Mouse (Mus musculus) hindbrain, embryonic 13.5 days (tissue): ENCODE data around the gene Necab2. TPM values are rescaled to one million over a fixed set of nuclear protein-coding genes. Genes with fewer than 3 reads are reported as not detected.

Experiments used
- ATAC-seq: fragments of 200-750 bp; cut with Nextera tagmentation; 2 replicates; pipeline ENCODE4 v1.8.0; 2017; ENCODE audit warnings: moderate TSS enrichment; ENCODE audit not compliant: low FRiP score
- H3K27ac ChIP-seq: fragments of 300-500 bp; sonication (generic); 2 replicates; pipeline ENCODE4 v1.5.1; 2015; ENCODE audit warnings: inconsistent platforms, mild to moderate bottlenecking, moderate library complexity
- H3K27me3 ChIP-seq: fragments of 300-500 bp; sonication (generic); 2 replicates; pipeline ENCODE4 v1.6.1; 2015; ENCODE audit warnings: mild to moderate bottlenecking, inconsistent platforms
- H3K36me3 ChIP-seq: fragments of 300-500 bp; sonication (generic); 2 replicates; pipeline ENCODE4 v1.6.1; 2015; ENCODE audit warnings: mild to moderate bottlenecking, inconsistent platforms
- H3K4me1 ChIP-seq: fragments of 300-500 bp; sonication (generic); replicated peaks from 2 replicates; pipeline ENCODE4 v1.6.1; 2015; ENCODE audit warnings: inconsistent platforms
- H3K4me2 ChIP-seq: fragments of 300-500 bp; sonication (generic); 2 replicates; pipeline ENCODE4 v1.6.1; 2015; ENCODE audit warnings: inconsistent platforms, mild to moderate bottlenecking, moderate library complexity
- H3K4me3 ChIP-seq: fragments of 300-500 bp; sonication (generic); 2 replicates; pipeline ENCODE4 v1.5.1; 2015; ENCODE audit warnings: mild to moderate bottlenecking, inconsistent platforms
- H3K9ac ChIP-seq: fragments of 300-500 bp; sonication (generic); 2 replicates; pipeline ENCODE4 v1.6.1; 2015; ENCODE audit warnings: mild to moderate bottlenecking, inconsistent platforms
- H3K9me3 ChIP-seq: fragments of 300-500 bp; sonication (generic); 2 replicates; pipeline ENCODE4 v1.6.1; 2016; ENCODE audit warnings: inconsistent platforms
- WGBS: fragments of 180-500 bp; shearing (Covaris S2); methylation state at CpG from one replicate; pipeline ENCODE4 v1.1.7; 2015; 5-methylcytosine and 5-hydroxymethylcytosine counted together
- polyA plus RNA-seq: library from polyadenylated mRNA; unstranded; fragments of >200 nt; fragmentation: Nextera tagmentation; extraction: Ambion mirVana; gene quantifications from 2 replicates; pipeline ENCODE4 v1.2.1, GENCODE M21; 2015

Necab2 gene
- polyA plus RNA-seq, result 34.5 and 36.4 TPM in 2 replicates

DNA sequence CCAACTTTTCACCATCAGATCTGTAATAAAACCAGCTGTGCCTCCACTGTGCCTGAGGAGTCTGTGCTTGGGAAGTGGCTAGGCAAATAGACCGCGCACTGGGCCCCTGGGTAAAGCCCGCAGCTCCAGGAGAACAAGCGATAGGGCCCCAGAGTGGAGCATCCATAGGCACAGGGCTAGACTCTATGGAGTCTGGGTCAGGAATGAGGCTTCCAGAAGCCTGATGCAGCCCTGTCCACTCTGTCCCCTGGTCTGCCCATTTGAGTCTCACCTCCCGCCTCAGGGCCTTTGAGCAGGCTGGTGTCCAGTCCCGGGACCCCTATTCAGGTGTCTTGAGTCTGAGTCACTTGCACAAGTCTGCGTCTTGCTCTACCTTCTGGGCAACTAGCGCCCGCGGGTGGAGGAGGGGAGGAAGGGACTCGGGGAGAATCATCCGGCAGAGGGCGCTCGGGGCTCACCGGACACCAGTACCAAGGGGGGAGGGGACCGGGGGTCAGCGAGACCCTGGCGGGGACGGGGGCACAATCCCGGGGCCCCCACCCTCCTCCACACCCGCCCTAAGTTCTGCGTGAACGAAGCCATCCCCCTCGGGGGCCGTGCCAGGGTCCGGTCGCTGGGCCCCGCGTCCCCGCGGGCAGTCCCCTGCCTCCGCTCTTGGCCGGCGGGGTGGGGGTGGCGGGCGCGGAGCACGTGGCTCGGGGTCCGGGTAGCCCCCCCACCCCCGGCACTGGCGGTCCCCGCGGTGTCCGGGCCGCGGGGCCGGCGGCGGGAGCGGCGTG is at the start of gene Necab2:
TSS of gene Necab2 (plus strand) at position 509 of the 779 bp plus-strand sequence.
- Histone ChIP-seq H3K36me3 (no peaks in the 10 kb centered on the region), H3K4me3 (peak within 1 kb of the TSS; percentile 69), H3K4me2 (peak within 1 kb of the TSS; percentile 77), H3K27ac (peak within 1 kb of the TSS; percentile 55; the same call in 1 of the 2 replicates), H3K27me3 (peaks cover 50% of the 10 kb centered on the region), H3K9ac (peak within 1 kb of the TSS; percentile 82), H3K4me1 (peaks cover 31% of the 10 kb centered on the region), H3K9me3 (no peaks in the 10 kb centered on the region)
- peak; percentile 53 for ATAC-seq
- WGBS, result 4% methylated on average over 33 of the region's 52 CpGs

DNA sequence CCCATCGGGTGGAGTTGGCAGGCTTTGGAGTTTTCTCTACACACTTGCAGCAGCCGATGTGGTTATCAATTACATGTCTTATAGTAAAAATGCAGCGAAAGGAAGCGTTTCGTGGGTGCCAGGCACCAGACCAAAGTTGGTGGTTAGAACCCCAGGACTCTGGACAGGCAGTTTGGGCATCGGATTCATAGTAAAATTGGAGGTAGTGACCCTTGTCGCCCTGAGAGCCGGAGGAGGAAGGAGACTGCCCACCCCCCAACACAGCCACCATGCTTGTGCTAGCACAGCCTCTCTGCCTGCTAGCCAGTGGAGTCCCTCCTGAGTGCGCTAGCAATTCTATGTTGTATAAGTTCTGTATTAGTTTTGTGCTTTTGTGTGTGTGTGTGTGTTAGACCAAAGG is 48.0 kb upstream of the Necab2 start:
- Histone ChIP-seq H3K4me2 (no peak overlapping the region), H3K9me3 (no peaks in the 10 kb centered on the region), H3K4me1 (peaks cover 19% of the 10 kb centered on the region), H3K4me3 (no peak overlapping the region), H3K27ac (no peak overlapping the region), H3K9ac (no peak overlapping the region), H3K36me3 (peaks cover 31% of the 10 kb centered on the region), H3K27me3 (no peaks in the 10 kb centered on the region)
- 88% methylated on average over 9 of the region's 9 CpGs for WGBS
- ATAC-seq, result no peak

DNA sequence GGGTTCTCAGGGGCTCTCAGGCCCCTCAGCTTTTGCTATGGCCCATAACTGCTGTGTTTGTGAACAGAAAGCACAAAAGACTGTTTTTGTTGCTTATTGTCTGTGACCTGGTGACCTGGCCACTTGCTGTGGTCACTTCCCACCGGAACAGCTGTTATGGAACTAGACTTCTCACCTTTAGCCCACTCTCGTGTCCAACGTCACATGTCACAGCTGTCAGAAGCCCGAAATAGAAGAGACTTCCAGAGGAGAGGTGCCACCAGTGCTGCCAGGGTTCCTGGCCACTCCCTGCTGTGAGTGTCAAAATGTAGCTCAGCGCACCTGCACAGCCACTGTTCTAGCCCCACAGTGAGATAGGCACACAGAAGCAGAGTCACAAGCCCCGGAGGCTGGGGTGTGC is 47.3 kb upstream of the Necab2 start:
- WGBS, result 70% methylated on average over 6 of the region's 6 CpGs
- Histone ChIP-seq H3K27me3 (no peaks in the 10 kb centered on the region), H3K4me2 (no peak overlapping the region), H3K4me1 (peaks cover 15% of the 10 kb centered on the region), H3K27ac (no peak overlapping the region), H3K9me3 (no peaks in the 10 kb centered on the region), H3K36me3 (peaks cover 38% of the 10 kb centered on the region), H3K9ac (no peak overlapping the region), H3K4me3 (no peak overlapping the region)
- no peak for ATAC-seq

DNA sequence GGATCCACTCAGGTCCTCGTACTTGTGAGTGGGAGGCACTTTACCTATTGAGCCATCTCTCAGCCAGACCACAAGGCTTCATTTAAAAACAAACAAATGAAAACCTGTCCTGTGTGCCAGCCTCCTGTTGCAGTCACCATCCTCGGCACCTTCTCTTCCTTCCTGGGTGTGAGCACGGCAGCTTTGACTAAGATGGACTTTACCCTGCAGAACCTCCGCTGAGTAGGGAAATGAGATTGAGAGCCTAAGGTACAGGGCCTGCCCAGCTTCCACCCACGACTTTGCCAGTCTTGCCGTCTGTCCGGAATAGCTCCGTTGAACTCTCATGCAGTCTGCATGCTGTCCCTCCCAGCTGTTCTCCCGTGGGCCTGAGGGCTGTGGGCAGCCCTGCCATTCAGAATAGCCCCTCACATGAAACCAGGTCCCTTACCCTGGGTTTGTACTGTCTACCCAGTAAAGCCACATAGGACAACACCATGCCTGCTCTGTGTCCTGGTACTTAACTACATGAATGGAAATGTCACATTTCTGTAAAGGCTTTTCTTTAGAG is 46.3 kb upstream of the Necab2 start:
- 86% methylated on average over 9 of the region's 9 CpGs for WGBS
- no peak for ATAC-seq

DNA sequence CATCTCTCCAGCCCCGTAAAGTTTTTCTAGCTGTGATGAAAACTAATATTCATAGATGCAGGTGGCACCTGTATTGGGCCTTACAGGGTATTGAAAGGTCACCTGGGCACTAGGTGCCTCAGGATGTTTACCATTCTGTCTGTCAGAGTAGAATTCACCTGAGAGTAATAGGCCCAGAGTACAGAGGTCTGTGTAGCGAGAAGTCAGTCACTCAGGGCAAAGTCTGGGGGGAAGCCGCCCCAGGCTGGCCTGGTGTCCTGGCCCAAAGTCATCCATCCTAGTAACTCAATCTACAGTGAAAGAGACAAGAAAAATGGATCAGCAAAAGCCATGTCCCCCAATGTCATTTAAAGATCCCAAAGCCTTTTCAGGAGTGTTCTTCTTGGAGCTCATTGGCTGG is 45.6 kb upstream of the Necab2 start:
- no peak overlapping the region for H3K27ac ChIP-seq
- no peak overlapping the region for H3K4me2 ChIP-seq
- peaks cover 53% of the 10 kb centered on the region for H3K36me3 ChIP-seq
- no peaks in the 10 kb centered on the region for H3K9me3 ChIP-seq
- 90% methylated on average over 3 of the region's 3 CpGs for WGBS
- H3K27me3 ChIP-seq, result no peaks in the 10 kb centered on the region
- no peak overlapping the region for H3K4me3 ChIP-seq
- H3K4me1 ChIP-seq, result peaks cover 6% of the 10 kb centered on the region
- ATAC-seq, result no peak
- H3K9ac ChIP-seq, result no peak overlapping the region

More for the DNA sequence above, 46.3 kb upstream of the Necab2 start:
- Histone ChIP-seq H3K27ac (no peak overlapping the region), H3K4me2 (no peak overlapping the region), H3K36me3 (peaks cover 47% of the 10 kb centered on the region), H3K9ac (no peak overlapping the region), H3K27me3 (no peaks in the 10 kb centered on the region), H3K4me3 (no peak overlapping the region), H3K9me3 (no peaks in the 10 kb centered on the region), H3K4me1 (peaks cover 13% of the 10 kb centered on the region)

DNA sequence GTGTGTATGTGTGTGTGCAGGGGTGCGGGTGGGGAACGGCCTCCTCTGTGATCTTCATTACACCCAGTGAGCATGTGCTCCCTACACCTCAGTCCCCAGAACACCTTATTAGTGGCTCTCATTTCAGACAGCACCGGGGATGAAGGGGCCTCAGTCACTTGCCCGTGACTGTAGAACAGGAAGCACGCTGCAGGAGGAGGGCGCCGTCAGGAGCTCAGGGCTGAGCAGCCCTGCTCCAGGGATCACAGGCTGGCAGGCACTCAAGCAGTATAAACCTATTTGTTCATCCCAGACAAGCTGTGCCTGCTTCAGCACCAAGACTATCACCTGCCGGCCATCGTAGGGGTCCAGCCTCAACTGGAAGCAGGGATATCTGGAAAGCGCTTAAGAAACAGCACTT is 42.6 kb upstream of the Necab2 start:
- Histone ChIP-seq H3K27me3 (no peaks in the 10 kb centered on the region), H3K4me1 (no peaks in the 10 kb centered on the region), H3K9ac (no peak overlapping the region), H3K27ac (no peak overlapping the region), H3K9me3 (no peaks in the 10 kb centered on the region), H3K4me2 (no peak overlapping the region), H3K4me3 (no peak overlapping the region), H3K36me3 (peaks cover 69% of the 10 kb centered on the region)
- no peak for ATAC-seq
- 75% methylated on average over 10 of the region's 10 CpGs for WGBS

DNA sequence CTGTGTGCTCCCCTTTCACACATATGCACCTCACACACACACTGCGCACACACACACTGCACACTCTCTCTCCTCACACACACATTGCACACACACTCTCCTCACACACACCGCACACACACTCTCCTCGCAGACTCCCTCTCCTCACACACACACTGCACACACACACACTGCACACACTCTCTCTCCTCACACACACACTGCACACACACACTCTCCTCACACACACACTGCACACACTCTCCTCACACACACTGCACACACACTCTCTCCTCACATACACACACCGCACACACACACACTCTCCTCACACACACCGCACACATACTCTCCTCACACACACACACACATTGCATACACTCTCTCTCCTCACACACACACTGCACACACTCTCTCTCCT is 41.9 kb upstream of the Necab2 start:
- Histone ChIP-seq H3K27ac (no peak overlapping the region), H3K9ac (no peak overlapping the region), H3K36me3 (peaks cover 77% of the 10 kb centered on the region), H3K9me3 (no peaks in the 10 kb centered on the region), H3K4me1 (no peaks in the 10 kb centered on the region), H3K27me3 (no peaks in the 10 kb centered on the region), H3K4me2 (no peak overlapping the region), H3K4me3 (no peak overlapping the region)
- ATAC-seq, result no peak
- WGBS, result 93% methylated on average over 5 of the region's 5 CpGs

DNA sequence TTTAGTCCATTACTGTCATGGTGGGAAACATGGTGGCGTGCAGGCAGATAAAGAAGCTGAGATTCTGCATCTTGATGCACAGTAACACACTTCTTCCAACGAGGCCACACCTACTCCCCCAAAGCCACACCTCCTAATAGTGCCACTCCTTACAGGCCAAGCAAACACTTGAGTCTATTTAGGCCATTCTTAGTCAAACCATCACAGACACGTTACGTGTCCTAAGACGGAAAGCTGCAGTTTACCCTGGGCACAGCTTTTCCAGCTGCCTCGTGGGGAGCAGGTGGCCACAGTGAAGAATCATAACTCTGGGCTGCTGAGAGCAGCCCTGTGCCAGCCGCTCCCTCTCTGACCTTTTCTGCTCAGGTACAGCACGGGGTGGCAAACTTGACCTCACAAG is 38.2 kb upstream of the Necab2 start:
- Histone ChIP-seq H3K27me3 (peaks cover 3% of the 10 kb centered on the region; the same call in 1 of the 2 replicates), H3K4me2 (no peak overlapping the region), H3K4me1 (0 out of 2 replicates have a peak, but pooled peaks cover 4% of the 10 kb centered on the region), H3K9ac (no peak overlapping the region), H3K9me3 (no peaks in the 10 kb centered on the region), H3K27ac (no peak overlapping the region), H3K36me3 (peaks cover 78% of the 10 kb centered on the region), H3K4me3 (no peak overlapping the region)
- WGBS, result 77% methylated on average over 8 of the region's 8 CpGs
- ATAC-seq, result no peak

DNA sequence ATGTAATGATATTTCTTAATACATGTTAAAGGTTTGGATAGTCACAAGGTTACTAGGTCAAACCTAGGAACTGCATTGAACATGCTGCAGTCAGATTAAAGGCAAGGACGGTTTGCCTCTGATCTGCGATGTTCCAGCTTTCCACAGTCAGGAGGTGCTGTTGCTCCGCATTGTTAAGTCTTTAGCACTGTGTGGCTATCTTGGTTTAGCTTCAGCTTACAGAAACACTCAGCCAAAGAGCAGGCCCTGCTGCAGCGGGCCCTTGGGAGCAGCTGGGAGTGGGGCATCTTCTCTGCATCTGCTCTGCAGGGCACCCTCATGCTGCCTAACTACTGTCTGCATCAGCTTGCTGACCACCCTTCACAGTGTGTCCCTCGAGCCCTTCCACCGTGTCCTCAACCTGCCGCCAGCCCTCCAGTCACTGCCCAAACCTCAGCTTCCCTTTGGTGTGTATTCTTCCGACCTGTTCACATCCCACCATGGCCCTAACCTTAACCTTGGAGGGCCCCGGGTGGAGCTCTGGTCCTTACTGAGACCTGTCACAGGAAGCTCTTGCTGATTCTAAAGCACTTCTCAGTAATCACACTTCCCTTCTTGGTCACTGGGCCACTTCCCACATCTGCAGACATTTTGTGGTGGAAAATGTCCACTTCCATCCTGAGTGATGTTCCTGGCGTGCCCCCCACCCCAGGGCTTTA is 34.3 kb upstream of the Necab2 start:
- H3K9me3 ChIP-seq, result no peaks in the 10 kb centered on the region
- peaks cover 10% of the 10 kb centered on the region; the same call in 1 of the 2 replicates for H3K4me1 ChIP-seq
- H3K36me3 ChIP-seq, result peaks cover 46% of the 10 kb centered on the region
- no peak overlapping the region for H3K4me3 ChIP-seq
- 60% methylated on average over 10 of the region's 10 CpGs for WGBS
- no peak overlapping the region for H3K4me2 ChIP-seq
- no peak overlapping the region for H3K27ac ChIP-seq
- no peak overlapping the region for H3K9ac ChIP-seq
- peaks cover 21% of the 10 kb centered on the region for H3K27me3 ChIP-seq
- no peak for ATAC-seq

DNA sequence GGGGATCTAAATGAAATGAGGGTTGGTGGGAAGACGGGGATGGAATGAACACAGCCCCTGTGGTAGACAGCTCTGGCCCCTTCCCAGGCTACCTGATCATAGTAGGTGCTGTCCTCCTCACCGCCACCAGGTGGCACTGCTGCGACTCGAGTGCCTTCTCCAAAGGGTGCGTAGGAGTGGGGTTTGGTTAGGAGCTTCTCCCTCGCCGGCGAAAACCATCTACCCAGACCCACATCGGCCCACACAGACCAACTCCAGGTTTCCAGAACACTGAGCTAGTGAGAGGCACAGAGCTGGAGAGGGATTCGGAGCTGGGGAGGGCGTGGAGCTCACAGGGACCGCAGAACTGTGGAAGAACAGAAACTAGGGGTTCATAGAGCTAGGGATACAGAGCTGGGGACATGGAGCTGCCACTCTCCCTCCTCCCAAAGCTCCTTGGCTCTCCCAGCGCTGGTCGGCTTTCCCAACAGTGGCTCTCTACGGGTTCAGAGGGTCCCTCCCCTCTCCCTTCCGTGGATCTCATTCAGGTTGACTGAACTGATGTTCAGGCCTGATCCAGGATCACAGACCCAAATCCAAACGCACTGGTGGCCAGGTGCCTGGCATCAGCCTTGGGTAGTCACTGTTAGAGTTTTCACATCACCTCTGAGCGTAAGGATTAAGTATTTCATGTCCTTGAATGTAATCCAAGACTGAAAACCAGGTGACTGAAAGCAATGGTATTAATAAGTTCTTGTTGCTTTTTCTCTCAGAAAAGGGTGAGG is 33.6 kb upstream of the Necab2 start:
- Histone ChIP-seq H3K27me3 (peaks cover 21% of the 10 kb centered on the region), H3K27ac (no peak overlapping the region), H3K9me3 (no peaks in the 10 kb centered on the region), H3K4me2 (peak overlapping the region; percentile 45), H3K4me3 (no peak overlapping the region), H3K36me3 (peaks cover 38% of the 10 kb centered on the region), H3K9ac (peak overlapping the region; percentile 63), H3K4me1 (peaks cover 10% of the 10 kb centered on the region; the same call in 1 of the 2 replicates)
- 14% methylated on average over 18 of the region's 18 CpGs for WGBS
- ATAC-seq, result peak; percentile 85

DNA sequence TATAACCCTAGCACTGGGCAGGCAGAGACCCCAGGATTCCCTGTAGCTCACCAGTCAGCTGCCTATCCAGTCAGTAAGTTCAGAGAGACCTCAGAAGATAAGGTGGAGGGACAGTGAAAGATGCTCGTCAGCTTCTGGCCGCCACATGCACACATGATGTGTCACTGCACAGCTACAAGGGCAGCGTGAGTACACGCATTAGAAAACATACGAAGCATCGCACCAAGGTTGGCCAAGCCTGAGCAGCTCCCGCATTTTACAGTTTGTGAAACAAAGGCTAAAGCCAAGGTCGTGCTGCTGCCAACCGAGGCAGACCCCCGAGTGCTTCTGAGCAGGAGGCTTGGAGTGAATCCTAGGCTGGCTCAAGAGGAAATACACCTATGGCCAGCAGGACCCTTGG is 32.9 kb upstream of the Necab2 start:
- H3K9ac ChIP-seq, result no peak overlapping the region
- peaks cover 21% of the 10 kb centered on the region for H3K27me3 ChIP-seq
- H3K4me2 ChIP-seq, result no peak overlapping the region
- H3K9me3 ChIP-seq, result no peaks in the 10 kb centered on the region
- peaks cover 10% of the 10 kb centered on the region; the same call in 1 of the 2 replicates for H3K4me1 ChIP-seq
- H3K4me3 ChIP-seq, result no peak overlapping the region
- ATAC-seq, result no peak
- H3K36me3 ChIP-seq, result peaks cover 31% of the 10 kb centered on the region
- 81% methylated on average over 10 of the region's 10 CpGs for WGBS
- H3K27ac ChIP-seq, result no peak overlapping the region

DNA sequence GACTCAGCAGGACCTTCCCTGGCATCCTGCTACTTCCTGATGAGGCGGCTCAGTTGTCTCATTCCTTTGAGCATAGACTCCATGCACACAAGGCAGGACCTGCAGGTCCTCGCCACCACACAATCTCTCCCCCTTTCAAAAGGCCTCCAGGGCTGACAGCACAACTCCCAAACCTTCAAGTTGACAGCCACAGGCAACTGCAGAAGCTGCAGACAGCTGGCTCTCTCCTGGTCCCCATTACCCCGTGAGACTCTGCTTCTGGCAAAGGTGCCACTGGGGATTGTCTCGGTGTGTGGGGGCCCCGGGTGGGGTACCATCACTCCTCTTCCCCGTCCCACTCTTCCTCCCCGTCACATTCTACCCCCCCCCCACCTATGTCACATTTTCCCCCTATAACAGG is 26.2 kb upstream of the Necab2 start:
- no peaks in the 10 kb centered on the region for H3K36me3 ChIP-seq
- 77% methylated on average over 7 of the region's 7 CpGs for WGBS
- H3K4me3 ChIP-seq, result no peak overlapping the region
- H3K27ac ChIP-seq, result no peak overlapping the region
- H3K4me2 ChIP-seq, result no peak overlapping the region
- H3K9ac ChIP-seq, result no peak overlapping the region
- no peak for ATAC-seq
- peaks cover 29% of the 10 kb centered on the region for H3K4me1 ChIP-seq
- H3K27me3 ChIP-seq, result 0 out of 2 replicates have a peak, but pooled peaks cover 6% of the 10 kb centered on the region
- no peaks in the 10 kb centered on the region for H3K9me3 ChIP-seq
